Mouse (Mus musculus) testis, adult 2 months (tissue): ENCODE results near the gene Ehmt2.

Experiments
- CTCF ChIP-seq: fragments of 200-500 bp; IDR thresholded peaks from 2 replicates; pipeline ENCODE4 v1.5.1; 2012; ENCODE audit warnings: low read depth, mild to moderate bottlenecking, inconsistent platforms, low read length, moderate library complexity; ENCODE audit not compliant: control insufficient read depth, insufficient read depth, insufficient replicate concordance
- POLR2A ChIP-seq: fragments of 200-500 bp; IDR thresholded peaks from 2 replicates; pipeline ENCODE4 v1.6.1; 2012; ENCODE audit warnings: low read depth, mild to moderate bottlenecking, inconsistent platforms, low read length, moderate library complexity; ENCODE audit not compliant: control insufficient read depth

- TF ChIP-seq CTCF = no peak
- TF ChIP-seq POLR2A = no peak
Measured at GRCm38 (mm10) chr17:34943128-34943815, 45.0 kb downstream of the Ehmt2 start.
